Mouse (Mus musculus) midbrain, embryonic 13.5 days (tissue): ENCODE data around the gene Slc44a2. TPM values are rescaled to one million over a fixed set of nuclear protein-coding genes. Genes with fewer than 3 reads are reported as not detected.
A peak's percentile ranks its signal among the peaks of the same experiment; 100 is the strongest.

Experiments used
- ATAC-seq: fragments of 200-750 bp; cut with Nextera tagmentation; 2 replicates; pipeline ENCODE4 v1.8.0; 2017; ENCODE audit warnings: mild to moderate bottlenecking, moderate TSS enrichment, moderate library complexity
- H3K27ac ChIP-seq: fragments of 300-500 bp; sonication (generic); 2 replicates; pipeline ENCODE4 v1.5.1; 2015; ENCODE audit warnings: inconsistent platforms, mild to moderate bottlenecking, moderate library complexity
- H3K27me3 ChIP-seq: fragments of 300-500 bp; sonication (generic); 2 replicates; pipeline ENCODE4 v1.6.1; 2015; ENCODE audit warnings: mild to moderate bottlenecking, inconsistent platforms
- H3K36me3 ChIP-seq: fragments of 300-500 bp; sonication (generic); 2 replicates; pipeline ENCODE4 v1.6.1; 2015; ENCODE audit warnings: mild to moderate bottlenecking, inconsistent platforms
- H3K4me1 ChIP-seq: fragments of 300-500 bp; sonication (generic); replicated peaks from 2 replicates; pipeline ENCODE4 v1.6.1; 2015; ENCODE audit warnings: inconsistent platforms
- H3K4me2 ChIP-seq: fragments of 300-500 bp; sonication (generic); replicated peaks from 2 replicates; pipeline ENCODE4 v1.6.1; 2015; ENCODE audit warnings: moderate library complexity, mild to moderate bottlenecking, inconsistent platforms
- H3K4me3 ChIP-seq: fragments of 300-500 bp; sonication (generic); replicated peaks from 2 replicates; pipeline ENCODE4 v1.5.1; 2015; ENCODE audit warnings: mild to moderate bottlenecking, inconsistent platforms
- H3K9ac ChIP-seq: fragments of 300-500 bp; sonication (generic); replicated peaks from 2 replicates; pipeline ENCODE4 v1.6.1; 2015; ENCODE audit warnings: mild to moderate bottlenecking, inconsistent platforms
- H3K9me3 ChIP-seq: fragments of 300-500 bp; sonication (generic); 2 replicates; pipeline ENCODE4 v1.6.1; 2016; ENCODE audit warnings: mild to moderate bottlenecking, inconsistent platforms
- WGBS: fragments of 180-500 bp; shearing (Covaris S2); methylation state at CpG from one replicate; pipeline ENCODE4 v1.1.7; 2015; 5-methylcytosine and 5-hydroxymethylcytosine counted together
- polyA plus RNA-seq: library from polyadenylated mRNA; unstranded; fragments of >200 nt; fragmentation: Nextera tagmentation; extraction: Ambion mirVana; gene quantifications from 2 replicates; pipeline ENCODE4 v1.2.1, GENCODE M21; 2015

The Slc44a2 gene
- polyA plus RNA-seq, 1 experiment from 2014 or later = 61.6 TPM

GRCm38 (mm10) chr9:21340411-21340810 lies 19.9 kb downstream of the Slc44a2 start:
- Histone ChIP-seq H3K27me3 (no peaks in the 10 kb centered on the region), H3K36me3 (peaks cover 42% of the 10 kb centered on the region), H3K9ac (no peak overlapping the region), H3K4me2 (no peak overlapping the region), H3K4me3 (no peak overlapping the region), H3K4me1 (peaks cover 5% of the 10 kb centered on the region; the same call in 1 of the 2 replicates), H3K27ac (no peak overlapping the region), H3K9me3 (no peaks in the 10 kb centered on the region)
- WGBS = 92% methylated on average over 4 of the region's 4 CpGs
- no peak for ATAC-seq

- H3K27me3 ChIP-seq = no peaks in the 10 kb centered on the region
- ATAC-seq = no peak
- no peak overlapping the region for H3K4me2 ChIP-seq
- H3K36me3 ChIP-seq = peaks cover 80% of the 10 kb centered on the region
- H3K4me3 ChIP-seq = no peak overlapping the region
- no peak overlapping the region for H3K9ac ChIP-seq
- no peaks in the 10 kb centered on the region for H3K4me1 ChIP-seq
- WGBS = 76% methylated on average over 16 of the region's 16 CpGs
- no peak overlapping the region for H3K27ac ChIP-seq
- no peaks in the 10 kb centered on the region for H3K9me3 ChIP-seq
Observed at GRCm38 (mm10) chr9:21346627-21347365, 26.3 kb downstream of the Slc44a2 start.

GRCm38 (mm10) chr9:21348152-21348551 lies 27.7 kb downstream of the Slc44a2 start:
- 92% methylated on average over 3 of the region's 3 CpGs for WGBS
- peaks cover 80% of the 10 kb centered on the region for H3K36me3 ChIP-seq
- no peak overlapping the region for H3K4me3 ChIP-seq
- H3K4me1 ChIP-seq = peaks cover 8% of the 10 kb centered on the region
- no peaks in the 10 kb centered on the region for H3K27me3 ChIP-seq
- H3K4me2 ChIP-seq = no peak overlapping the region
- no peaks in the 10 kb centered on the region for H3K9me3 ChIP-seq
- ATAC-seq = no peak
- no peak overlapping the region for H3K9ac ChIP-seq
- H3K27ac ChIP-seq = no peak overlapping the region

- WGBS = 94% methylated on average over 7 of the region's 7 CpGs
Observed at GRCm38 (mm10) chr9:21351178-21351577, 30.7 kb downstream of the Slc44a2 start.

GRCm38 (mm10) chr9:21351702-21352377 lies 31.3 kb downstream of the Slc44a2 start:
- WGBS = 95% methylated on average over 4 of the region's 4 CpGs
- H3K4me1 ChIP-seq = peaks cover 9% of the 10 kb centered on the region
- H3K27ac ChIP-seq = no peak overlapping the region
- H3K4me2 ChIP-seq = no peak overlapping the region
- no peaks in the 10 kb centered on the region for H3K27me3 ChIP-seq
- no peak for ATAC-seq
- H3K9ac ChIP-seq = no peak overlapping the region
- H3K9me3 ChIP-seq = no peaks in the 10 kb centered on the region
- no peak overlapping the region for H3K4me3 ChIP-seq
- H3K36me3 ChIP-seq = peaks cover 76% of the 10 kb centered on the region

More at GRCm38 (mm10) chr9:21351178-21351577, 30.7 kb downstream of the Slc44a2 start:
- Histone ChIP-seq H3K4me3 (no peak overlapping the region), H3K36me3 (peaks cover 81% of the 10 kb centered on the region), H3K9ac (no peak overlapping the region), H3K27me3 (no peaks in the 10 kb centered on the region), H3K27ac (no peak overlapping the region), H3K4me1 (peaks cover 9% of the 10 kb centered on the region), H3K4me2 (no peak overlapping the region), H3K9me3 (no peaks in the 10 kb centered on the region)
- no peak for ATAC-seq

- peak overlapping the region; percentile 32; the same call in 1 of the 2 replicates for H3K9ac ChIP-seq
- H3K27me3 ChIP-seq = no peaks in the 10 kb centered on the region
- peaks cover 68% of the 10 kb centered on the region for H3K36me3 ChIP-seq
- H3K4me3 ChIP-seq = no peak overlapping the region
- 35% methylated on average over 20 of the region's 20 CpGs for WGBS
- no peaks in the 10 kb centered on the region for H3K9me3 ChIP-seq
- no peak overlapping the region for H3K27ac ChIP-seq
- ATAC-seq = no peak
- H3K4me1 ChIP-seq = peaks cover 9% of the 10 kb centered on the region
- H3K4me2 ChIP-seq = no peak overlapping the region
Observed at GRCm38 (mm10) chr9:21352463-21353372, 32.2 kb downstream of the Slc44a2 start.

- Histone ChIP-seq H3K4me1 (peaks cover 9% of the 10 kb centered on the region), H3K27me3 (no peaks in the 10 kb centered on the region), H3K4me2 (no peak overlapping the region), H3K4me3 (no peak overlapping the region), H3K9ac (0 out of 2 replicates have a peak overlapping the region, but pooled peaks have one; percentile 32), H3K9me3 (no peaks in the 10 kb centered on the region), H3K27ac (no peak overlapping the region), H3K36me3 (peaks cover 62% of the 10 kb centered on the region)
- ATAC-seq = no peak
- WGBS = 53% methylated on average over 2 of the region's 2 CpGs
Observed at GRCm38 (mm10) chr9:21353373-21353686, 32.8 kb downstream of the Slc44a2 start.

GRCm38 (mm10) chr9:21354796-21355195 lies 34.3 kb downstream of the Slc44a2 start:
- H3K9me3 ChIP-seq = no peaks in the 10 kb centered on the region
- H3K27me3 ChIP-seq = no peaks in the 10 kb centered on the region
- no peak for ATAC-seq
- H3K4me2 ChIP-seq = no peak overlapping the region
- H3K4me1 ChIP-seq = peaks cover 9% of the 10 kb centered on the region
- H3K9ac ChIP-seq = no peak overlapping the region
- no peak overlapping the region for H3K4me3 ChIP-seq
- 94% methylated on average over 6 of the region's 6 CpGs for WGBS
- no peak overlapping the region for H3K27ac ChIP-seq
- H3K36me3 ChIP-seq = peaks cover 51% of the 10 kb centered on the region

GRCm38 (mm10) chr9:21356981-21357718 lies 36.7 kb downstream of the Slc44a2 start:
- H3K27me3 ChIP-seq = peaks cover 5% of the 10 kb centered on the region
- H3K27ac ChIP-seq = no peak overlapping the region
- peak; percentile 70 for ATAC-seq
- H3K36me3 ChIP-seq = peaks cover 36% of the 10 kb centered on the region
- no peaks in the 10 kb centered on the region for H3K9me3 ChIP-seq
- 4% methylated on average over 1 of the region's 1 CpGs for WGBS
- H3K4me2 ChIP-seq = no peak overlapping the region
- peaks cover 9% of the 10 kb centered on the region for H3K4me1 ChIP-seq
- no peak overlapping the region for H3K4me3 ChIP-seq
- H3K9ac ChIP-seq = no peak overlapping the region

GRCm38 (mm10) chr9:21366541-21367220 lies 46.2 kb downstream of the Slc44a2 start:
- H3K9ac ChIP-seq = peak overlapping the region; percentile 55; the same call in 1 of the 2 replicates
- 41% methylated on average over 14 of the region's 14 CpGs for WGBS
- ATAC-seq = peak; percentile 24
- peak overlapping the region; percentile 33 for H3K4me3 ChIP-seq
- H3K4me2 ChIP-seq = peak overlapping the region; percentile 55
- peaks cover 27% of the 10 kb centered on the region for H3K4me1 ChIP-seq
- H3K36me3 ChIP-seq = peaks cover 3% of the 10 kb centered on the region; the same call in 1 of the 2 replicates
- H3K27ac ChIP-seq = peak overlapping the region; percentile 91
- H3K27me3 ChIP-seq = peaks cover 5% of the 10 kb centered on the region
- no peaks in the 10 kb centered on the region for H3K9me3 ChIP-seq
